Mouse (Mus musculus): ENCODE results near the gene Myt1l. TPM values are rescaled to one million over a fixed set of nuclear protein-coding genes. Genes with fewer than 3 reads are reported as not detected.

Gene Myt1l
- polyA plus RNA-seq, 1 experiment from 2014 or later: 12.1 TPM

GRCm38 (mm10) chr12:29823766-29824417, 295.7 kb downstream of the Myt1l start:
- no peaks in the 10 kb centered on the region for H3K27me3 ChIP-seq (ENCODE audit: insufficient read depth, poor library complexity, severe bottlenecking)
- WGBS: 85% methylated on average over 10 of the region's 10 CpGs
- H3K9me3 ChIP-seq: no peaks in the 10 kb centered on the region
- no peaks in the 10 kb centered on the region for H3K36me3 ChIP-seq
- peaks cover 10% of the 10 kb centered on the region; the same call in 1 of the 2 replicates for H3K4me1 ChIP-seq (replicated peaks)
- H3K4me3 ChIP-seq: no peak overlapping the region
- no peak for DNase-seq (ENCODE audit: low spot score)
- no peak overlapping the region for H3K27ac ChIP-seq

GRCm38 (mm10) chr12:29830571-29830970, 302.4 kb downstream of the Myt1l start:
- no peak overlapping the region for H3K4me3 ChIP-seq
- no peaks in the 10 kb centered on the region for H3K9me3 ChIP-seq
- no peak overlapping the region for H3K27ac ChIP-seq
- no peak for DNase-seq (ENCODE audit: low spot score)
- peaks cover 25% of the 10 kb centered on the region for H3K27me3 ChIP-seq (ENCODE audit: insufficient read depth, poor library complexity, severe bottlenecking)
- peaks cover 8% of the 10 kb centered on the region for H3K4me1 ChIP-seq (replicated peaks)
- H3K36me3 ChIP-seq: no peaks in the 10 kb centered on the region

- Histone ChIP-seq H3K9me3 (no peaks in the 10 kb centered on the region), H3K36me3 (no peaks in the 10 kb centered on the region), H3K4me1 (replicated peaks) (peaks cover 16% of the 10 kb centered on the region), H3K27ac (no peak overlapping the region), H3K4me3 (no peak overlapping the region), H3K27me3 (ENCODE audit: insufficient read depth, poor library complexity, severe bottlenecking) (peaks cover 25% of the 10 kb centered on the region)
- WGBS: 87% methylated on average over 11 of the region's 11 CpGs
- no peak for DNase-seq (ENCODE audit: low spot score)
These were observed 303.2 kb downstream of the Myt1l start for GRCm38 (mm10) chr12:29831356-29831755.

- no peaks in the 10 kb centered on the region for H3K9me3 ChIP-seq
- 78% methylated on average over 5 of the region's 5 CpGs for WGBS
- no peaks in the 10 kb centered on the region for H3K36me3 ChIP-seq
- H3K4me3 ChIP-seq: no peak overlapping the region
- H3K27ac ChIP-seq: no peak overlapping the region
- peaks cover 24% of the 10 kb centered on the region for H3K27me3 ChIP-seq (ENCODE audit: insufficient read depth, poor library complexity, severe bottlenecking)
- peaks cover 19% of the 10 kb centered on the region for H3K4me1 ChIP-seq (replicated peaks)
- no peak for DNase-seq (ENCODE audit: low spot score)
These were observed 309.2 kb downstream of the Myt1l start for GRCm38 (mm10) chr12:29837301-29837791.

GRCm38 (mm10) chr12:29838421-29838820, 310.2 kb downstream of the Myt1l start:
- WGBS: 88% methylated on average over 7 of the region's 7 CpGs
- Histone ChIP-seq H3K4me3 (no peak overlapping the region), H3K4me1 (replicated peaks) (peaks cover 19% of the 10 kb centered on the region), H3K27me3 (ENCODE audit: insufficient read depth, poor library complexity, severe bottlenecking) (peaks cover 15% of the 10 kb centered on the region), H3K36me3 (no peaks in the 10 kb centered on the region), H3K27ac (no peak overlapping the region), H3K9me3 (no peaks in the 10 kb centered on the region)
- DNase-seq (ENCODE audit: low spot score): no peak

- no peaks in the 10 kb centered on the region for H3K27me3 ChIP-seq (ENCODE audit: insufficient read depth, poor library complexity, severe bottlenecking)
- no peak overlapping the region for H3K27ac ChIP-seq
- no peak for DNase-seq (ENCODE audit: low spot score)
- WGBS: 87% methylated on average over 3 of the region's 3 CpGs
- no peaks in the 10 kb centered on the region for H3K9me3 ChIP-seq
- H3K4me3 ChIP-seq: no peak overlapping the region
- H3K36me3 ChIP-seq: no peaks in the 10 kb centered on the region
- 0 out of 2 replicates have a peak, but pooled peaks cover 2% of the 10 kb centered on the region for H3K4me1 ChIP-seq (replicated peaks)
These were observed 321.8 kb downstream of the Myt1l start for GRCm38 (mm10) chr12:29849936-29850335.

- no peak overlapping the region for H3K4me3 ChIP-seq
- H3K27ac ChIP-seq: no peak overlapping the region
- H3K9me3 ChIP-seq: no peaks in the 10 kb centered on the region
- no peaks in the 10 kb centered on the region for H3K27me3 ChIP-seq (ENCODE audit: insufficient read depth, poor library complexity, severe bottlenecking)
- WGBS: 90% methylated on average over 9 of the region's 9 CpGs
- no peak for DNase-seq (ENCODE audit: low spot score)
- 0 out of 2 replicates have a peak, but pooled peaks cover 2% of the 10 kb centered on the region for H3K4me1 ChIP-seq (replicated peaks)
- H3K36me3 ChIP-seq: no peaks in the 10 kb centered on the region
These were observed 326.0 kb downstream of the Myt1l start for GRCm38 (mm10) chr12:29854151-29854585.

- Histone ChIP-seq H3K27me3 (ENCODE audit: insufficient read depth, poor library complexity, severe bottlenecking) (no peaks in the 10 kb centered on the region), H3K36me3 (no peaks in the 10 kb centered on the region), H3K9me3 (no peaks in the 10 kb centered on the region), H3K27ac (no peak overlapping the region), H3K4me1 (replicated peaks) (no peaks in the 10 kb centered on the region), H3K4me3 (no peak overlapping the region)
- 28% methylated on average over 5 of the region's 5 CpGs for WGBS
- peak; percentile 65 for DNase-seq (ENCODE audit: low spot score)
These were observed 326.8 kb downstream of the Myt1l start for GRCm38 (mm10) chr12:29855007-29855406.

GRCm38 (mm10) chr12:29860986-29861385, 332.8 kb downstream of the Myt1l start:
- no peaks in the 10 kb centered on the region for H3K27me3 ChIP-seq (ENCODE audit: insufficient read depth, poor library complexity, severe bottlenecking)
- no peaks in the 10 kb centered on the region for H3K9me3 ChIP-seq
- no peak overlapping the region for H3K4me3 ChIP-seq
- no peak for DNase-seq (ENCODE audit: low spot score)
- WGBS: 40% methylated on average over 2 of the region's 2 CpGs
- H3K36me3 ChIP-seq: no peaks in the 10 kb centered on the region
- H3K27ac ChIP-seq: no peak overlapping the region
- no peaks in the 10 kb centered on the region for H3K4me1 ChIP-seq (replicated peaks)

GRCm38 (mm10) chr12:29868295-29868694, 340.1 kb downstream of the Myt1l start:
- 79% methylated on average over 4 of the region's 4 CpGs for WGBS
- Histone ChIP-seq H3K27me3 (ENCODE audit: insufficient read depth, poor library complexity, severe bottlenecking) (no peaks in the 10 kb centered on the region), H3K9me3 (no peaks in the 10 kb centered on the region), H3K4me3 (no peak overlapping the region), H3K27ac (no peak overlapping the region), H3K36me3 (no peaks in the 10 kb centered on the region), H3K4me1 (replicated peaks) (peaks cover 21% of the 10 kb centered on the region)
- DNase-seq (ENCODE audit: low spot score): no peak

- Histone ChIP-seq H3K4me1 (replicated peaks) (peaks cover 21% of the 10 kb centered on the region), H3K27ac (no peak overlapping the region), H3K36me3 (no peaks in the 10 kb centered on the region), H3K4me3 (no peak overlapping the region), H3K27me3 (ENCODE audit: insufficient read depth, poor library complexity, severe bottlenecking) (no peaks in the 10 kb centered on the region), H3K9me3 (no peaks in the 10 kb centered on the region)
- no peak for DNase-seq (ENCODE audit: low spot score)
- 89% methylated on average over 9 of the region's 9 CpGs for WGBS
These were observed 340.6 kb downstream of the Myt1l start for GRCm38 (mm10) chr12:29868781-29869180.

- Histone ChIP-seq H3K27me3 (ENCODE audit: insufficient read depth, poor library complexity, severe bottlenecking) (0 out of 2 replicates have a peak, but pooled peaks cover 3% of the 10 kb centered on the region), H3K27ac (peak overlapping the region; percentile 68), H3K4me1 (replicated peaks) (peaks cover 21% of the 10 kb centered on the region), H3K36me3 (no peaks in the 10 kb centered on the region), H3K4me3 (no peak overlapping the region), H3K9me3 (no peaks in the 10 kb centered on the region)
- WGBS: 17% methylated on average over 7 of the region's 7 CpGs
- peak; percentile 78 for DNase-seq (ENCODE audit: low spot score)
These were observed 344.1 kb downstream of the Myt1l start for GRCm38 (mm10) chr12:29872156-29872815.

GRCm38 (mm10) chr12:29873281-29873772, 345.1 kb downstream of the Myt1l start:
- Histone ChIP-seq H3K4me1 (replicated peaks) (peaks cover 18% of the 10 kb centered on the region), H3K36me3 (no peaks in the 10 kb centered on the region), H3K27me3 (ENCODE audit: insufficient read depth, poor library complexity, severe bottlenecking) (0 out of 2 replicates have a peak, but pooled peaks cover 3% of the 10 kb centered on the region), H3K4me3 (no peak overlapping the region), H3K27ac (peak overlapping the region; percentile 56), H3K9me3 (no peaks in the 10 kb centered on the region)
- DNase-seq (ENCODE audit: low spot score): no peak
- 57% methylated on average over 1 of the region's 1 CpGs for whole genome bisulfite sequencing
